Mouse (Mus musculus): Measurements from ENCODE around the gene Lamc1. TPM values are rescaled to one million over a fixed set of nuclear protein-coding genes. Genes with fewer than 3 reads are reported as not detected.

Gene Lamc1
- polyA plus RNA-seq, 2 experiments from 2014 or later = 11.6 to 12.5 TPM

DNA sequence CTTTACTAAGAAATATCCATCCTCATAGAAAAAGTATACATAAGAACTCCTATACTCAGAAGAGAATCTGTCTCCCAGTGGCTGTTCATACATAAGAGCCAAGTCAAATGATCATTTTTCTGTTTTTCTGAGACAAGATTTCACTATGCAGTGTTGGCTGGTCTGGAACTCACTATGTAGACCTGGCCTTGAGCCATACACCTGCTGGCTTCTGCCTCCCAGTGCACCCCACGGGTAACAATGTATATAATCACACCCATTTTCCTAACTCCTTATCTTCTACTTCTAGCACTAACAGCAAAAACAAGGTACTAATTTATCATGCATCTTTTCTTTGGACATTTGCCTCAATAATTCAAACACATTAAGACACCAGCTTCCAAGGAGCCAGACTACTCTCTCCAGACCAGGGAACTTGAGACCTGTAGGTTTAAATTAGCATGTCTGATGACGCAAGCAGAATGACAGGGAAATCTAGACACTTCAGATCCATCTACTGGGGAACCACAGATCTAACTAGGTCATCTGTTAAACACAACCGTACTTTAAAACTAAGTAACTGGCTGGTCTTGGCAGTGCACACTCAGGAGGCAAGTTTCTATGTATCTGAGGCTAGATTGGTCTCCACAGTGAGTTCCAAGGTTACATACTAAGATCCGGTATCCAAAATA, 79.9 kb downstream of the Lamc1 start:
- peak; percentile 17 for ATAC-seq

DNA sequence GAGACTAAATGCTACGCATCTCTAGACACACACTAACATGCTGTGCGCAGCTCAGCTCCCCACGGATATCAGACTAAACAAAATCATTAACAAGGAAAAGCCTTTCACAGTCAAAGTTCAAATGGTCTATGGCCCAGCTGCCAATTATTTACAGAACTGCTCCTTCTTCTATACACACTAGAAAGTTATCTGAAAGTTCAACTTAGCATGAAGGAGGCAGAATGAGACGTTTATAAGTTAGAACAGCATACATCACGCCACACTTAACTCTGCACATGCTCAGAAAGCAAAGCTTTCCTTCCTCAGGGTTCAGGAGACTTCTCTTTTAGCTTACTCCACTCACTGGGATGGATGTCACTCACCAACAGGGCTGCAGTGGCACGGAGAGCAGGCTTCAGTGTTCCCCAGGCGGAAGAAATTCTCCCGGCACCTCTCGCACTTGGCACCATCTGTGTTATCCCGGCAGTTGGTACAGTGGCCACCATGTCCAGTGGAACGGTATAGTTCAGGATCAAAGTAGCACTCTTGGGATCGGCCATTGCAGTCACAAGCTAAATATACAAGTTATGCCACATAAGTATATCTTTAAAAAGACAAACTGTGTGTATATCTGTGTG, 80.9 kb downstream of the Lamc1 start:
- ATAC-seq = no peak

DNA sequence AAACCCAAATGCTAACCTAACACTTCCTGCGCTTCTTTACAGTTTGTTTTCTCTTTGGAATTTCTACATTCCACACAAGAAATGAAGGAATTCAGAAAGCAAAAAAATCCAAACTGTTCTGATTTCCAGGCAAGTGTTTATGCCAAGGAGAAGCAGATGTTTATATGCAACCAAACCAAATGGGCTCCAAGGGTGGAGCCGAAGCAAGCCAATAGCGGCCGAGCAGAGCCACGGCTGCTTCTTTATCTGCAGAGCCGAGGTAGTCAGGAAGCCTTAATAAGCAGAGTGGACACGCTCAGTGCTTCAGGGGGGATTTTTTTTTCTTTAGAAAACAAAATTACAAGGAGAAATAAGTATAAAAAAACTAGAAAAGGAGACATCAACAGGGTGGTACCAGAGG, 91.2 kb downstream of the Lamc1 start:
- ATAC-seq = no peak

DNA sequence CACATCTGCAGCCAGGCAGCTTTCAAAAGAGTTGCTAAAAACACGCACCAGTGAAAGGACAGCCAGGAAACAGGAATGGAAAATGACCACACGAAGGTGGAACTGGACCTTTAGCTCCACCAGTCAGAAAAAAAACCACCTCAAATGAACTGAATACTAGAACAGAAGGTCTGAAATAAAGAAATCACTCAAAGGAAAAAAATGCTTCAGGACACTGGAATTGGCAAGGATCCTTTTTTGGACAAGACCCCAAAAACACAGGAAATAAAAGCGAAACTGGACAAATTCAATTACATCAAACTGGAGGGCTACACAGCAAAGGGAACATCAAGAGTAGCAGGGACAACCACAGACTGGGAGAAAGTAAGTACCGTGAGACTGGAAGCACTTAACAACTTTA, 97.0 kb downstream of the Lamc1 start:
- ATAC-seq = no peak

DNA sequence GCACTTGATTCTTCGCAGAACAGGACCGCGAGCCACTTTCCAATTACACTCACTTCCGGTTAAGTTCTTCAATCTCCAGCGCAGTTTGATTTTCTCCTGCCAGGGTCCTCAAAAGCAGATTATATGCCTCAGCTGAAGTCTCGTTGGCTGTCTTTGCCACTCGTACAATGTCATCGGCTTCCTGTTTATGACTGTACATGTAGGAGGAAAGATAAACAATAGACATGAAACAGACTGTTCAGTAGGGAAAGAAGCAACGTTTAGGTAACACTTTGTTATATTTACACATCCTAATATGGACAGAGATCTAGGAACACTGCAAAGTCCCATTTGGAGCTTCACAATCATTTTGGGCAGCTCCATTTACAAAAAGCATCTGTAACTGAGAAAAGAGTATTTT, 100.9 kb downstream of the Lamc1 start:
- no peak for ATAC-seq

DNA sequence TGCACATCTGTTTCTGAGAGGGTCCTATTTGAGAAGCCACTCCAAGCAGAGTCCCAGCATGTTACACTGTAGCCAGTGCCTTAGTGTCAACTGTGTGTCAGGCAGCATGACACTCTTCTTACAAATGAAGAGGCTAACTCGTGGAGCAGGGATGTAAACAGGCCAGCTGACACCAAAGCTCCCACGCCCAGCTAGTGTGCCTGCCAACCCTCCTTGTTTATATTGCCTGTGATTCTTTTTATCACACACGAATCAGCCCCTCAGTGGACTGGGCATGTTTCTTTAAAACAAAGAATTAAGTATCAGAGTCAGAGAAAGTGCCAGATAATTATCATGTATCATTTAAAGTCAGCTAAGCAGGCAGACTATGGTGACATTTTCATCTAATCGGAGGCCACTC, 104.7 kb downstream of the Lamc1 start:
- ATAC-seq = no peak

DNA sequence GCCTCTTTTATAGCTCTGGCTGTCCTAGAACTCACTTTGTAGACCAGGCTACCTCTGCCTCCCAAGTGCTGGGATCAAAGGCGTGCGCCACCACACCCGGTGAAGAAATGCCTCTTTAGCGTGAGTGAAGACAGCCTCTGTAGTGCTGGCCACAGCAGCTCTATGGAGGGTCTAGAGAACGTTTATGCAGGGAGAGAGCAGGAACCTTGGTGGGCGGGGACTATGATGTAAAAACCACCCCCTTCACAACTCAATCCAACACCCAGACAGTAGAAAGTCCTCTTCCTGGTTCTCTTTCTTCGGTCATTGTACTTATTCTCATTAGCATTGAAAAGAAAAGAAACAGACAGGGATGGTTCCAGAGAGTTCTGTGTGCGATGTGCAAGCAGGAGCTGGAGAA, 105.5 kb downstream of the Lamc1 start:
- no peak for ATAC-seq

DNA sequence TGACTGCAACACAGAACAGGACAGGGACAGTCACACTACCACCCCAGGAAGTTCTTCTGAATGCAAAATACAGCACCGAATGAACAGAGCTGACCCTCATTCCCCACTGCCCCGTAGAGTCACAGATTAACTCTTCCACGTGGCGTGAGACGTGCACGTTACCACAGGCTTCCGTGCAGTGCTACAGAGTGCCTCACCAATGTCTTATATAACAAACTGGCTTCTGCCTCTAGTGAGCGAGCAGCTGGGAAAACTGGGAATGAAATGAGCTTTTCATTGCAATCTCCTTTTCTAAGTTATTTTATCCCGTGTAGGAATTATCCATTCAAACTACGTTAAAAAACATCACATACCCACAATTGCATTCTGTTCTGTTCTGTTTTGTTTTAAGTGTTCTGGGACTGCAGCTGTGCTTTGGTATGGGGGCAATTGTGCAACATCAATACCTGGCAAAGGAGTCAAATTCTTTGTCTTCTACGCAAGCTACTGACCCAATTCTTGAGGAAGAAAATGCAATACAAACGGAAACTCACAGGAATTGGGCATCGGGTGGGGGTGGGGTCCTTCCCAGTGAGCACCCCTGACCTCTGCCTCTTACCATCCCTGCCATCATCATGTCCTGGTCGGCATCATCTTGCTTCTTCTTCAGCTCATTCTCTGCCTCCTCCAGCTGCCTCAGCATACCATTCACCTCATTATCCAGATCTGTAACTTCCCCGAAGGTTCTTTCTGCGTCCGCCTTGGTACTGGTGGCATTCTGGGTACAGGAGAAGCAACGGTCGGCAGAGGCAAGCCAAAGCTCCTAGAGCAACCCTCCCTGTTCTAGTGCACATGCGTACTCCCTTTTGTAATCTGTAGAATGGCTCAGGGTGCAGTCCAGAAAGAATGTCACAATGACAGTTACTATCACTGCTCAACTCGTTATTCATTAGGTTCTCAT, 106.5 kb downstream of the Lamc1 start:
- ATAC-seq = no peak

DNA sequence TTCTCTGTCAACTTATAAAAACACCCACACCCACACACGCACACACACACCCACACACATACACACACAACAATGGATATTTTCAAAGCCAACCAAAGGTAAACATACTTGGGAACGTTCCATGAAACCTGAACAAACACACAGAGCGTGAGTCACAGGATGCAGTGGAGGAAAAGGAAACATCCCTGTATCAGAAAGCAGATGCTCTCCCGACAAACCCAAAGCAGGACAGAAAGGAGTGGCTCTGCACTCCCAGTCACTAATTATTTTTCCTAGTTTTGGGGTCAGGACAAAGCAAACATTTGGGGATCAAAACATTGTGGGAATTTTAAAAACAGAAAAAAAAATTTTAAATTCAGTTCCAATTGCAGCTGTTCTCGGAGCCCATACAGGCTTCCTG, 108.3 kb downstream of the Lamc1 start:
- ATAC-seq = no peak

DNA sequence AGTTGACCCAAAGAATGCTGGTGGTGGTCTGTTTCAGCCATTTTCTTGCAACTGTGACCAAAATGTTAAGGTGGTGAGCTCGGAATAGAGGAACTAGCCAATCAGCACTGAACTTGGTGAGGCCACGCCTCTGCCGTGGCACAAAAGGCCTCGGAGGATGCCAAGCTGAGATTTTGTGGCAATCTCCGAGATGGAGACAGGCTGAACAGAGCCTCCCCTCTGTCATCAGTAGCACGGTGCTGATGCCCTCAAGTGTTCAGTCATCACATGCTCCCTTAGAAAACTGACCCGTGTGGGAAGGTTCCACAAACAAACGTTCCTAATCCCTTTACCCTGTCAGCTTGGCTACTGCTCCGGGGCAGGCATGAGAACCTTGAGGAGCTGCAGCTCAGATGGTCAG, 113.2 kb downstream of the Lamc1 start:
- no peak for ATAC-seq

DNA sequence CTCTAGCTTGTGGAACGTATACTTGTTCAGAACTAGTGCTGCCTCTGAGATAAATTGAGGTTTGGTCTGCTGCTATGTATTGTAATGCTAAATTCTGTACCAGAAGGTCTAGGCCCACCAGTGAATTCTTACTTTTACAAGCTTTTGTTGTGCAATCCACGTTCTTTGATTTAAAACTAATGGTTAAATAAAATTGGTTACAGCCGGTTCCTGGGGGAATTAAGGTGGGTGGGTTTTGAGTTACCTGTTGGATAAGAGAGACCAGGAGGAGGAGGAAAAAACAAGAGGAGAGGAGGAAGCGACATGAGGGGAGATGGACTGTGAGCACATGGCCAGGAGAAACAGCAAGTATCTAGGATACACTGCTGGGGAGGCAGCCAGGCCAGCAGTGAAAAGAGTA, 116.1 kb downstream of the Lamc1 start:
- no peak for ATAC-seq

DNA sequence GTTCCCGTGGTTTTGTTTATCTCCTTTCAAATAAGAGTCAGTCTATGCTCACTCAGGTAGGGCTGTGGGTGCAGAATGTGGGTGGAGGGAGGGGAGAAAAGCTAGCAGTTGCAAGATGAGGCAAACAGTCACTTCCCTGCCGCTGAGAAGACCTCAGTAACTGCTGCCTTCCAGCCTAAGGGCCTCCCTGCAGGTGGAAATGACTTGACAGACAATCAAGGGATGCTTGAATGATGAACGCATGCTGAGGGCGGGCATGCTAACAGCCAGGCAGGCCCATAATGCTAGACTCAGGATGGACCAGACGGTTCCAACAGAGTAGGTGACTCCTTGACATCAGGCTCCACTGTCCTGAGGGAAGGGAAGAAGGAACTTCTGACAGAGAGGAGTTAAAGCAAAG, 116.9 kb downstream of the Lamc1 start:
- no peak for ATAC-seq

DNA sequence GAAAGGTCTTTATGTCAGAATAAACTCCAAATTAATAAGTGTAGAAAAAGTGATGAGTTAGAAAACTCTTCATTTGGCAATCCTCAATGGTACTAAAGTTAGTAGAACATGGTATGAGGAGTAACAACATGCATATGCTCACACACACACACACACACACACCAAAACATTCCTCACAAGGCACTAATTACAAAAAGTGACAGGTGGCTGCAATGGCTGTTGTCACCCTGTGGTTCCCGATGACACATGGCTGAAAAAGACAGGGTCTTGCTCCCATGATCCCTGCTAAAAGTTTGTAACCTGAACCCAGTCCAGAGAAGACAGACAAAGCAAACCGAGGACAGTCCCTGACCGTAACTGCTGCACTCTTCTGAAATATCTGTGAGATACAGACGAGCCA, 121.6 kb downstream of the Lamc1 start:
- no peak for ATAC-seq

DNA sequence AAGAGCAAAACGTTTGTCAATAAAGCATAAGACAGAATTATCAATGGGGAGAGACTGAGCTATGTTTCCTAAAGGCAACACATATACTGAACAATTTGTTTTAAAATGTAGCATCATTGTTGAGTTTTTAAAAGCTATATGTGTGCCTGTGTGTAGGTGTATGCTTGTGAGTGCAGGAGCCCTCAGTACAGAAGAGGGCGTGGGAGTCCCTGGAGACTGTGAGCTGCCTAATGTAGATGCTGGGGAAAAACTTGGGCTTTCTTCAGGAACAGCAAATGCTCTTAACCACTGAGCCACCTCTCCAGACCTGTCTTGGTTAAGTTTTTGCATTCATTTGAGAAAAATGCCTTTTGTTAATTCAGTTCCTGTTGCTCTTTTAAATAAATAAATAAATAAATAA, 122.4 kb downstream of the Lamc1 start:
- ATAC-seq = no peak

DNA sequence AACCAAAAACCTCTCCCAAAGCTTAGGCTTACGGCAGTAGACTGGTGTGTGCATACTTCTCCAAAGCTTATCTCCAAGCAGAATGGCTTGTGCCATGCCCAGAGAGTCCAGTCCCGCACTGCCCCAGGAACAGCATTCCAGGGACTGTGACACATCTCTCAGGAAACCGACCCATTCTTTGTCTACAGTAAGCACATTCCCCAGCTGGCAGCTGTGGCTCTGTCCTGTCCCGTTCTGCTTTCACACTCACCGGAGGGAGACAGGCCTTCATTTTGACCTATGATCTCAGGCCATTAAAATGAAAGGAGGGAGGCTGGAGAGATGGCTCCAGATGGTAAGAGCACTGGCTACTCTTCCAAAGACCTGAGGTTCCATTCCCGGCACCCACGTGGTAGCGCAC, 130.4 kb downstream of the Lamc1 start:
- no peak for ATAC-seq

DNA sequence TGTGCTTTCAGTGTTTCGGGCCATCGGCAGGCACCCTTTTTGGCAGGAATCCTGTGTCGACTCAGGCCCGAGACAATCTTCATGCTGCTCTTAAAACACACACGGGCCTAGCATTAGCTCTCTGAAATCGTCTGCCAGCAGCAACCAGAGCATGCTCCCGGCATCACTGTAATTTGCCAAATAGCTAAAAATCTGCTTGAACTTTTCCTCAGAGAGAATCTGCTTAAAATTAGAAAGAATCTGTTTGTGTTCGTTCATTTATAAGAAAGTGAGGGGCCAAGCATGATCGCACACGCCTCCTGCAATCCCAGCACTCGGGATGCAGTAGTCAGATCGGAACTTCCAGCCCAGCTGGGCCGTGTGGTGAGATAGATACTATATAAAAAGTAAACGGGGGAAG, 131.1 kb downstream of the Lamc1 start:
- no peak for ATAC-seq

DNA sequence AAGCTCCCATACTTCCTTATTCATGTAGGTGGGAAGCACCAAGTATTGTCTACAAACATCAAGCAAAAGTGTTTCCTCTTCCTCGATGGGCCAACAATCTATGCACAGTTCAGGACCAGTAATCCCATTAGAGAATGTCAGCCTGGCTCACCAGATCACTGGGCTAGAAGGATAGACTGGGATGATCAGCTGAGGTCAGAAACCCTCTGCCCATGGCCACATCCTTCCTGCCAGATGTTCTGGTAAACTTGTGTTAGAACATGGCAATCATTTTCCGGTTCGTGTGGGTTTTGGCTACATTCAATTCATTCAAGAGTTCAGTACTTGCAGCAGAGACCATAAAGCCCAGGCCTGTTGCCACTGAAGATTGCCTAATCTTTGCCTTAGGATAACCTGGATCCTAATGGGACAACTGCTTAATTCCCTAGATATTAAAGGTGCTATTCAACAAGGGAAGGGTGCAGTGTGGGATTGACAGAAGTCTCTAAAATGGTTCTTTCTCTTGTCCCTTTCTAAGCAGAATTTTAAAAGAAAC, 135.2 kb downstream of the Lamc1 start:
- ATAC-seq = no peak

DNA sequence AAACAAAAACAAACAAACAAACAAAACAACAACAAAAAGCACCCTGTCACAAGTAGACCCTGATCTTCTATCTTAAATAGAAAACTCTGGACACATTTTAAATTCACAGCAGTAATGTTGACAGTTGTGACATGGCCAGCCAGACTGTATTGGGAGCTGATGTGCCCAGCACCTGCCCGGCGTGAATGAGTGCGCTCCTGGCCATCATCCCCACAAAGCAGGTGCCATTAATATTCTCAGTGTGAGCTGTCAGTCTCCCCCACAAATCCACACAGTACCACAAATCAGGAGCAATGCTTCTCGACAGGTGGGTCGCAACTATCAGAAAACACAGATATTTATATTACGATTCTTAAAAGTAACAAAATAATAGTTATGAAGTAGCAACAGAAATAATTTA, 139.6 kb downstream of the Lamc1 start:
- no peak for ATAC-seq

DNA sequence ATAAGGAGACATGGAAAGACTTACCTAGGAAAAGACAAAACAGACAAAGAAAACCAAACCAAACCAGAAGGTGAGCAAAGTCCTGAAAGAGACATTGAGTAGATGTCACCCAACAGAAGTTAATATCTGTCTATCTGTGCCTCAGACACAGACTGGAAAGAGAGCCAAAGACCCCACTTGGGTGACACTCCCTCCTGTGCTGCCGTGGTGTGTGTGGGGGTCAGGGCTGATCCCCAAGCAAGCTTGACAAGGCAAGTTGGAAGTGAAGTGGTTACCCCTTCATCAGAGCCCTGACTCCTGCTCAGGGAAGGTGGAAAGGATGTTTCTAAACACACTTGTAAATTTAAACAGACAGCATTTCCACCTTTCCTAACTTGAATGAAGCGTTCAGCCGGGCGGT, 140.2 kb downstream of the Lamc1 start:
- no peak for ATAC-seq

DNA sequence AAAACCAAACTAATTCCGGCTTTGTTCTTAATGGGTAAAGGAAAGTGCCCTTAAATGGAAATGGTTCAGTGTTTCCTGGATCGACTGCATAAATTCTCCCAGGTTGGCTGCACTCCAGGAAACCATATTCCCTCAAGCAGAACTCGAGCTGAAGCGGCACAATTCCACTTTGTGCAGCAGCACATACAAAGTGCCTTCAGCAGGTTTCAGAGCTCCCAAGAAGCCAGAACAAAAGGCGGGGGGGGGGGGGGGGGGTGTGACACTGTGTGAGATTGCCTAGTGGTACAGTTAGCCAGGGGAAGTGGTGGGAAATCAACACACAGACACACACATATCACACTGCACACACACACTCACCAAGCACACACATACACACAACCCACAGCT, 140.7 kb downstream of the Lamc1 start:
- ATAC-seq = no peak

DNA sequence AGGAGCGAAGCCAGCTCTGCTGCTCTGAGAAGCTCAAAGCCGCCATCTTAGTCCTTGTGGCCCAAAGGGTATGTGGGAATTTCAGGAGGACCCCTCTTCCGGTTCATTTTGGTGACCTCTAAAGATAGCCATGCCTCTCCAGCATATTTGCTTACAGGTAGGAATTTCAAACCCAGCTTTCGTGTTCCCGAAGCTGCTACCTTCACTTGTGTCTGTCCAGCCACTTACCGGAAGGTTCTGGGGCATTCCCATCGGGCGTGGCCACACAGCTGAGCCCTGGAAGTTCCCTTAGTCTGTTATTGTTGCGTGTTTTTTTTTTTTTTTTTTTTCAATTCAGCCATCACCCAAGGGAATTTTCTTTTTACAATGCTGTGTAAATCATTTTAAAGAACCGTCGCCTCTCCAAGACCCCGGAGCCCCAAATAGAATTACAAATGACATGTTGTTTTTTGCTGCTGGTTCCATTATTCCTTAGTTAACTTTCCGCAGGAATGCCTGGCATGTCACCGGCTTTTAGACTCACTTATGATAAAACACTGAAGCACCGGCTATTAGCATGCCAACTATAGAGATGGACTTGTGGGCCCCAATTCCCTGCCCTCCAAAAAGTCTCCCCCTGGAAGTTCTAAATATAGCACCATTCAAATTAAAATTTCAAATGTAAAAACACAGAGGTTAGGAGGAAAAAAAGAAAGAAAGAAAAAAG, 141.2 kb downstream of the Lamc1 start:
- no peak for ATAC-seq

DNA sequence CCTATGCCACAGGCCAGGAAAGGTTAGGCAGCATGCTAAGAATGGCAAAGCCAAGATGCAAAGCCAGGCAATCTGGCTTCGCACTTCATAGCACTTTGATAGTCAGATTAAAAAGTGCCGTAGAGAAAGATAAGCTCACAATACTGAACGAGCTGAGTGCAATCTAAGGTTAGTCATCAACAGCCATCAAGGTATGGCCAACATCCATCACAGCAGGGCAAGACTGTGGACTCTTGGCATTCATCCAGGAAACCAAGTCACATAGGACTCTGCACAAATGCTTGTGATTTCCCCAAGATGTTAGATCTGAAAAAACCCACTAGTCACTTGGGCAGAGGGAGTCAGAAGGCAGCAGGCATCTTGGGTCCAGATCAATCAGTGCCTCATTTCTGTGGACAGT, 144.5 kb downstream of the Lamc1 start:
- no peak for ATAC-seq

Measured in CD4-positive, CD25-positive, alpha-beta regulatory T cell, adult 4 months (primary cell).